Mouse (Mus musculus) cerebellum, adult 8-10 months (tissue): ENCODE results near the gene Hist1h3f.
A peak's percentile ranks its signal among the peaks of the same experiment; 100 is the strongest.

Source experiments
- DNase-seq: peaks from one replicate; pipeline ENCODE4 v3.0.0; 2022

Hist1h3f gene

DNA sequence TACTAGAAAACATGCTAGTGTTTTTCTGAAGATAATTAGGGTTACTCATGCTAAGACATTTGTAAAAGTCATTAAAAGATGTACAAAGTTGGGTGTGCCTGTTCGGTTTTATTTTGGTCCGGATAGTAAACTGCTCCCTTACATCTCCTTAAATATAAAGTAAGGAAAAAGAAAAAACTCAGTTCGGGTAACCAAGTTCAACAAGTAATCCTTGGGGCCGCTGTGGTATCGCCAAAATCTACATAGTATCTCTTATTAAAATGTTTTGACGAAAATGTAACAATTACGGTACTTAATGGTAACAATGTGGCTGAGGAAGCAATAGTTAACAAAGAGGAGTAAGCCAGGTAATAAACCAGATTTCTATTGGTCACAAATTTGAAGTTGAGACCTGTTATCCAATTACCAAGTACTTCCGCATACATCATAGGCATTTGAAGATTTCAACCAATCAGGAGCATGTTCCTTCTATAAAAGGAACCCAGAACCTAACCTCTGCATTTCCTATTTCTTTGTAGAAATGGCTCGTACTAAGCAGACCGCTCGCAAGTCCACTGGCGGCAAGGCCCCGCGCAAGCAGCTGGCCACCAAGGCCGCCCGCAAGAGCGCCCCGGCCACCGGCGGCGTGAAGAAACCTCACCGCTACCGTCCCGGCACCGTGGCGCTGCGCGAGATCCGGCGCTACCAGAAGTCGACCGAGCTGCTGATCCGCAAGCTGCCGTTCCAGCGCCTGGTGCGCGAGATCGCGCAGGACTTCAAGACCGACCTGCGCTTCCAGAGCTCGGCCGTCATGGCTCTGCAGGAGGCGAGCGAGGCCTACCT is at the start of gene Hist1h3f:
TSS of gene Hist1h3f (plus strand) at position 88 of the 822 bp plus-strand sequence.
- peak; percentile 81 for DNase-seq

DNA sequence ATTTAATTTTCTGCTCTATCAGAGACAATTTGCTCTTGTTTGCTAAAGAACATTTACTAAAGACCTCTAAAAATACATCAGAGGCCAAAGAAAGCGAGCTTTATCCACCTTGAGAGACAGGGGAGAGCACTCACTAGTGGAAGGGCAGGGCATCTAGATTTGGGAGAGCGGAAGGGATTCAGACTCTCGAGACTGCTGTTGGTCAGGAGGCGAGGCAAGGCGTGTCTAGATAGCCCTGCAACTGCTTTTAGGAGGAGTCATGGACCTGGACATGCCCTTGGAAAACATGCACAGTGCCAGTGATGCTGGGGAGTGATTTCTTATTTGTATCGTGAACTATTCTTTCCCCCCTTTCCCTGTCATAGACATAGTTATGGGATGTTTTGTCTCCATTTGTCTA is 48.3 kb upstream of the Hist1h3f start:
- DNase-seq: no peak

DNA sequence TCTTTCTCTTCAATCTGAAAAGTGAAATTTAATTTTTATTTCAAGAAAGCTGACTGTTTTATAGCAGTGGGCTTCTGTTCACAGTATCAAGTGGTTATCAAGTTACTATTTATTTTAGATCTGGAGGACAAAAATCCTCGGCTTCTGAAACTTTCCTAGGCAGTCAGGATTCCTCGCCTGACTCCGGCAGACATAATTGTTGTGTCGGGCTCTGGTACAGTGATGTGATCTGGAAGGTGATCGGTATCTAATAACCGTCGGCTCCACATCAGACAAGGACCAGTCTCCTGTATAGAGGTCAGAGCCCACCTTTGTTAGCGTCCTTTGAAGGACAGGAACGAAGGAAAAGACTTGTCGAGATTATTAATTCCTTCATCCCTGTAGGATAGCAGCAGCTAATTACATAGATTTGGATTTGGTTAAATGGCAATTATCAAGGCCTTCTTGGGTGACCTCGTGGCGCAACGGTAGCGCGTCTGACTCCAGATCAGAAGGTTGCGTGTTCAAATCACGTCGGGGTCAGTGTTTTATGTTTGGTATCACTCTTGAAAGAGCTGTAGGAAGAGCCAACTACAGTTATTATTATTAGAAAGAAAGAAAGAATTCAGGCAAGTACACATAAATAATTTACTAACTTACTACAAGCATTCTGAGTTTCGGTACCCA is 46.1 kb upstream of the Hist1h3f start:
- no peak for DNase-seq

GRCm38 (mm10) chr13:23498653-23499052 is 45.2 kb upstream of the Hist1h3f start:
- no peak for DNase-seq

GRCm38 (mm10) chr13:23499943-23500342 is 43.9 kb upstream of the Hist1h3f start:
- DNase-seq: no peak

DNA sequence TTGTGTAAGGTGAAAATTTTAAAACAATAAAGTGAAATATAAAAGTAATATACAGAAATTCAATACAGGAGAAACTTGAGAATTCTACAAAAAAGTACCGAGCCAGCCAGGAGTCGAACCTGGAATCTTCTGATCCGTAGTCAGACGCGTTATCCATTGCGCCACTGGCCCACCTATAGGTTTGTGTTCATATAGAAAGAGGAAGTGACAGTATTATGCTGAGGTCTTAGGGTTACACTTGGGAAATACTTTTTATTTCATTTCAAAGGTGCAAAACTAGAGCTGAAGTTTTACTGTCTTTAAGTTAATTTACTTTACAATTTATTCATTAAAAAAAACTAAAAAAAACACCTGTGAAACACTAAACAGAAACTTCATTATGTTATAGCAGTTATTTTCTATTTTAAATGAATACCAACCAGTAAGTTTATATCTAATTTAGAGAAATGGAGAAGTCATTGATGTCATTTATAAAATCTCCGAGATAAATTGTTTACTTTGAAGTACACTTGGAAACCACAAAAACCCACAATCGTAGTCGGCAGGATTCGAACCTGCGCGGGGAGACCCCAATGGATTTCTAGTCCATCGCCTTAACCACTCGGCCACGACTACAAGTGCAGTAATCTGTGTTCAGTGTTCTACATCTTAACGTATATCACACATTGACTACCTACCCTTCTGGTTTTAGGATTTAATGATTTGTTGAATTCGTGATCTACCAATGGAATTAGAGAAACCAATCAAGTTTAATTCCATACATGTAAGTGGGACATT is 43.2 kb upstream of the Hist1h3f start:
- DNase-seq: no peak

DNA sequence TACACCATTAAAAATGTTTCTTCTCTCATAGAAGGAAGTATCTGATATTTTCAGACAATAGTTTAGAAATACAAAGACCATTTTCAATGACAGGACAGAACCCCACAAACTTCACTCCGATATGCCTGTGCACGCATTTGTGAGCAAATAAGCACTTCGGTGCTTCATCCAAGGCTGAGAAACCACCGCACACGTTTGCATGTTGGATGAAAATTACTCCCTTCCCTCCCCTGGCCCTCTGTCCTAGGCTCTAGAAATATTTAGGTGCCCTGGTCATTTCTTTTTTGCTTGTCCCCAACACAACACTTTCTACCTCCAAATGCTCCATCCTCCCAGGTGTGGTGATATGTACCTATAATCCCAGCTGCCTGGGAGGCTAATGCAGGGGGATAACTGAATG is 42.3 kb upstream of the Hist1h3f start:
- no peak for DNase-seq

- DNase-seq: no peak
These were observed 41.8 kb upstream of the Hist1h3f start for GRCm38 (mm10) chr13:23502031-23502567.

GRCm38 (mm10) chr13:23502916-23503315 is 40.9 kb upstream of the Hist1h3f start:
- DNase-seq: no peak

- peak; percentile 39 for DNase-seq
These were observed 40.1 kb upstream of the Hist1h3f start for GRCm38 (mm10) chr13:23503797-23504196.

DNA sequence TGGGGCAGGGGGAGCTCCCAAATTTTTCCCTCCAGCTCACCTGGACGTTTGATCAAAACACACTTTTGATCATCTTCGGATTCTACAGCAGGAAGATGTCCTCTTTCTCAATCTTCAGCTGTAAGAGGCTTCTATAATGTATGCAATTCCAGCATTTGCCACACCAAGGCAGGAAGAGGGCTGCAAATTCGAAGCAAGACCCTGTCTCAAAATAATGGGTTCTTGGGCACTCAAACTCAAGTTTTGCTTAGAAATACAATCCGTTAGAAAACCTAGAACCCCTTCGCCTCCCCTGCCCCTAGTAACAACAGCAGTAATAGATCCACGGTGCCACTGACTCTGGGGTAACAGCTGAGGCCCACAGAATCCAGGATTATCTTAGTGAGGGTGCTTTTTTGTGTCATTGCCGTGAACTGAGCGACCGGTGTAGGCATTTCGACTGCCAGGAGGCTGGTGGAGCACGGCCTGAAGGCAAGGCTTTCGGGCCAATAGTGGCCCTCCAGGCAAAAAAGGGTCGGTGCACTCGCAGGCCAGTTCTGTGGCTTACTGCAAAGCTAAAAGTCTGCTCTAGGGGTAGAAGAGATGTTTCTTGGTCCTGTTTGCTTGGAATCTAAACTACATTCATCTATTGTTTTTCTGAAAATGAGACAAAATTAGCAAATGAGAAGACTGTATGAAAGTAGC is 38.0 kb upstream of the Hist1h3f start:
- no peak for DNase-seq

- no peak for DNase-seq
These were observed 37.5 kb upstream of the Hist1h3f start for GRCm38 (mm10) chr13:23506351-23506750.

DNA sequence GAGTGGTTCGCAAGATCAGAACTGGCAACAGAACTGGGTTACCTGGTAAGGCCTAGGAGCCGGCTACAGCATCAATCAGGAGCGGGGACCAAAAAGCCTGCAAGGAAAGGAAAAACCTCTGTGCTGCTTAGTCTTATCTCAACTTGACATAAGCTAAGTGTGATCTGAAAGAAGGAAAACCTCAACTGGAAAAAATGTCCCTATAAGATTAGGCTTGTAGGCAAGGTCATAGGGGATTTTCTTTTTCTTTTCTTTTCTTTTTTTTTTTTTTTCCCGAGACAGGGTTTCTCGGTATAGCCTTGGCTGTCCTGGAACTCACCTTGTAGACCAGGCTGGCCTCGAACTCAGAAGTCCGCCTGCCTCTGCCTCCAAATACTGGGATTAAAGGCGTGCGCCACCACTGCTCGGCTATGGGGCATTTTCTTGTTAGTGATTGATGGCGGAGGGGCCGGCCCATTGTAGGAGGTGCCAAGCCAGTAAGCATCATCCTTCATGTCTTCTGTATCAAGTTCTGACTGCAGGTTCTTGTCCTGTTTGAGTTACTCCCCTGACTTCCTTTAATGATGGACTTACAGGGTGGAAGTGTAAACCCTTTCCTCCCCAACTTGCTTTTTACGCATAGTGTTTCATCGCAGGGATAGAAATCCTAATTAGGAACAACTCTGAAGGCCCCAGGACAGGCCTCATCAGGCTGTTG is 36.9 kb upstream of the Hist1h3f start:
- no peak for DNase-seq

DNA sequence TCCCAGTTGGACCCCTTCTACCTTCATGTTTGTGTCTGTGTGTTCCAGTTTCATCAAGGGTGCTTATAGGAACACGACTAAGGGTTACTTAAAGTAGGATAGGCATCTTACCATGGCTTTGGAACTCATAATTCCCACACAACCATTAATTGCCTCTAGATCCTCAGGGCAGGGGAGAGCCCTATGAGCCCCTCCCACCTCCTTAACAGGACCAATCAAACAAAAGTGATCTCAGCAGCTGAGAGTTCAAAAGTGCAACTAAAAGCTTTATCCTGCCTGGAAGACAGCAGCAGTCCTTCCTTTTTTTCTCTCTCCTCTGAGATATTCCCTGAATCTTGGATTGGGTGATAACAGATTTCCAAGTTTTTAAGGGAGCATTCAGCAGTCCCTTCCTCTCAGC is 33.7 kb upstream of the Hist1h3f start:
- DNase-seq: no peak

DNA sequence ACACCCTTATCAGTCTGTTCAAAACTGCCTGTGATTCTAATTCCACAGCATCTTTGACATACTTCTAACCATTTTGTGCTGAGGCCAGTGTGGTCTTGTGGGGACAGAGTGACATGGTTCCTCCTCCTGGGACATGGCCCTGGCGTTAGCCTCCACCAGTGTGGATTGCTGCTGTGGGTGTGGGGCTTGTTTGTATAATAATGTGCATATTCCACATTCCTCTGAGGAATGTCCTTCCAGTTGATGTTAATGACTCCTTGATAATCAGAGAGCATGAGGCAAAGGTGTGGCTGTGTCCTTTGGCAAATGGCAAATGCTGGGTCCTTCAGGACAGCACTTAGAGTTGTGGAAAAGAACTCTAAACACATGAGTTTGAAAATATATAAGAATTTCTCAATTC is 30.3 kb upstream of the Hist1h3f start:
- DNase-seq: no peak

DNA sequence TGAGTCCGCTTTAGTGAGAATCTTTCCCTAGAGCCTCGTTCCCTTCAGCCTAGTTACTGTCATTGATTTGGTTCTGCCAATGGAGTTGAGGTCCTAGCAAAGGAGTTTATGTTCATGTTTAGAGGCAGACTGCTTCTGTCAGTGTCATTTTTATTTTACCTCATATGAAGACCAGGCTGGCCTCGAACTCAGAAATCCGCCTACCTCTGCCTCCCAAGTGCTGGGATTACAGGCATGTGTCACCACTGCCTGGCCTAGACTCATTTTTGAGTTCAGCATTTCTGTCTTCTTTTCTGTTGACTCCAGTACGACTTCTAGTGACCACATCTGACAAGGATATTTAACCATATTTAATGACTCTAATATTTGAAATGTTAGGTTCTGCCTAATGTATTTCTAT is 28.6 kb upstream of the Hist1h3f start:
- DNase-seq: no peak

DNA sequence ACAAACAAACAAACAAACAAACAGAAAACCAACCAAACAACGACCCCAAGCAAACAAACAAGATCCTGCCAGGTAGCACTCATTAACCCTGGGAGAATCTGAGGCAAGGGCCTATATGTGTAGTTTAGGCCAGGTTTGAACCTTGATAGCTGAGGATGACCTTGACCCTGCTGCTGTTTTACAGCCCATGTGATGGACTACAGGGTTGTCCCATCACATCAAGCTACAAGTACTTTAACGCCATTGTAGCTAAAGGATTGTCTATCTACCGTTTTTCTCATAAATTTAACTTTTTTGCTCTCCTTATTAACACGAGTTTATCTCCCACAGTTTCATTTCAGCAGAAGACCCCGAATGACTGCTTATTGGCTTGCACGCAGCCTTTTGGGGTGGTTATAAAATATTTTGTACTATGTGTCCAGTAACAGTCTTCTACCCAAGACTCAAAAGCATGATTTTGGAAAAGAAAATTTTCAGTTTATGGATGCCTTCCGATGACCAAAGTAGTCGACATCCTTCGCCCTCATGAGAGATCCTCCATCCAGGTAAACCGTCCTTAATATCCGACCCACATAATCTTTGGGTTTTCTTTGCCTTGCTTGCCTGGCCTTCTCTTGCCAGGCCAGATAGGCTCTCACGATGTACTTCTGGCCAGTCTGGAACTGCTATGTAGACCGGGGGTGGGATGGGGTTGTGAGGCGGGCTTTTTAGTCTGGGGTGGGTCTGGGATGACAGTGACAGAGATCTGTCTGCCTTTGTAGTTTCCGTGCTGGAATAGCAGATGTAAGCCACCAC is 27.8 kb upstream of the Hist1h3f start:
- no peak for DNase-seq

- peak; percentile 81 for DNase-seq
These were observed 26.8 kb upstream of the Hist1h3f start for GRCm38 (mm10) chr13:23516822-23517602.

DNA sequence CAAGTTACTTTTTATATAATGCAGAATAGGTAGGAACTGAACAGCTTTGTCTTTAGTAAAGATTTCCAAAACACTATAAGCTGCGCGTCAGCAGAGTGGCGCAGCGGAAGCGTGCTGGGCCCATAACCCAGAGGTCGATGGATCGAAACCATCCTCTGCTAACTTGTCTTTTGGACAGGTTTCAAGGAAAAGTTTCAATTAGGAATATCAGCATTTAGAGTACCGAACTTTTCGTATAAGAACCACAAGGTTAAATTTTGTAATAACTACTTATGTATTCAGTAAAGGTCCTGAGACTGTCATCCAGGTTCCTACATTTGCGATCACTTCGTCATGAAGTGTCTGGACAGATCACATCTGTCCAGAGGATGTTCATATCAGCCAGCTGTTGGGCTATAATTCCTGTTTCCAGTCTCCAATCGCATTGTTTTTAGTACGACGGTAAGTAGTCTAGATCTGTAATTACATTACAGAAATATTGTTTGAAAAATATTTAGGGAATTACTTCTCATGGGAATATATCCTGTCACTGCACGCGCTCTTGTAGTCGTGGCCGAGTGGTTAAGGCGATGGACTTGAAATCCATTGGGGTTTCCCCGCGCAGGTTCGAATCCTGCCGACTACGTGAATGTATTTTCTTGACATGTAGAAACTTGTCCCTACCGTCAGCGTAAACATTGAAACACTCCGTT is 26.1 kb upstream of the Hist1h3f start:
- DNase-seq: peak; percentile 93

DNA sequence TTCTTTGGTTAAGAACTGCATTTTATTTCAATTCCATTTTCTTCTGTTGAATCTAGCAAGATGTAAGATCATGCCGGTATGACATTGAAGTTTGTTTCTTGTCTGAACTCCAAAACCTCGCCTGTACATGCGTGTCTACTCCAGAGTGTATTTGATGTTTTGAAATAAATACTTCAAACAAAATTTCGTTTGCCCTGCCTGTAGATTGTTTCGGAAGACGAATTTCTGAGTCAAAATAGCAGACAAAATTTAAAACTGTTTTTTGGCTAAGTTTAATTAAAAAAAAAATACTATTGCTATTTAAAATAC is 25.6 kb upstream of the Hist1h3f start:
- DNase-seq: no peak
